Mouse (Mus musculus) macrophage (primary cell): ENCODE data around the gene Pex5. TPM values are rescaled to one million over a fixed set of nuclear protein-coding genes. Genes with fewer than 3 reads are reported as not detected.

Experiments used
- H3K27ac ChIP-seq: fragments of 350-480 bp; formaldehyde crosslinking; 2 replicates; pipeline ENCODE4 v1.9.0; 2021
- H3K36me3 ChIP-seq: fragments of 350-480 bp; formaldehyde crosslinking; 2 replicates; pipeline ENCODE4 v1.9.0; 2021; ENCODE audit errors: inconsistent target
- H3K4me3 ChIP-seq: fragments of 350-480 bp; formaldehyde crosslinking; 2 replicates; pipeline ENCODE4 v1.9.0; 2021; ENCODE audit errors: inconsistent target
- H3K79me2 ChIP-seq: fragments of 350-480 bp; formaldehyde crosslinking; 2 replicates; pipeline ENCODE4 v1.9.0; 2021; ENCODE audit errors: inconsistent target
- WGBS: methylation state at CpG from one replicate; pipeline ENCODE4 v1.1.7; 2026; ENCODE audit warnings: inconsistent platforms; ENCODE audit not compliant: missing documents; 5-methylcytosine and 5-hydroxymethylcytosine counted together
- polyA plus RNA-seq: library from polyadenylated mRNA; stranded (reverse); fragments of 250-400 nt; gene quantifications from 3 replicates; pipeline ENCODE4 v1.2.4, GENCODE M21; 2018; ENCODE audit warnings: inconsistent platforms
- total RNA-seq, 78 experiments: library from RNA; depleted of rRNA; stranded (reverse); fragments of 250-400 nt; gene quantifications; 1 replicate in 9 of 78; 2 replicates in 24 of 78; 3 replicates in 43 of 78; 4 replicates in 2 of 78; pipeline ENCODE4 v1.2.4; 2018; ENCODE audit warnings: inconsistent platforms in 56 of 78

Gene Pex5
- 100 to 1,000 TPM in 2 of 26 experiments, 10 to 100 TPM in 24; 19.6 to 131 (median 50.2) TPM for total RNA-seq (2018; cell fraction: chromatin; rRNA removed)
- total RNA-seq (2018; cell fraction: cytosol; rRNA removed) = 10 to 100 TPM; 12.2 to 33.3 (median 22.4) TPM
- 10 to 100 TPM; 18.5 to 56.1 (median 28.7) TPM for total RNA-seq (2018; cell fraction: nucleus; rRNA removed)
- 10.3 to 26.7 TPM (median 23.7 TPM) in 3 replicates for polyA plus RNA-seq

GRCm38 (mm10) chr6:124414927-124415325 lies at the start of gene Pex5:
Gene Pex5, minus strand, starts transcription at chr6:124415067.
- Histone ChIP-seq H3K27ac (peak within 1 kb of the TSS; percentile 75), H3K36me3 (peaks cover 6% of the 10 kb centered on the region; the same call in 1 of the 2 replicates), H3K79me2 (no peaks in the 10 kb centered on the region), H3K4me3 (peak within 1 kb of the TSS; percentile 69)
- WGBS = 1% methylated on average over 22 of the region's 36 CpGs

DNA sequence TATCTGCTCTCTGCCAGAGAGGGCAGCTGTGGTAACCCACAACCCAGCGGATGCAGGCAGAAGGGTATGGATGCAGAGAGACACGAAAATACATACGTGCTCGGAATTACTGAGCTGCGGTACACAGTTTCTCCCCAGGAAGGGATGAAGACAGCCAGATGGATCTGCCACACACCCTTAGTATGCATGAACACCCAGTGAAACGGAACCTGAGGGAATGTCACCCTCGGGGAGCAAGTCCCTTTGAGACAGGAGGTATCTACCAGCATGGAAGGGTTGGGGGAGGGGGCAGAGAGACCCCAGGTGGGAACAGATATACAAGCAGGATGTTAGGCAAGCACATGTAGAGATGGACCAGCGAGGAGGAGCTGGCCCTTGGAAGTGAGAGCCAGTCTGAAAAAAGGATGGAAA lies 49.0 kb upstream of the Pex5 start:
- H3K79me2 ChIP-seq = no peaks in the 10 kb centered on the region
- H3K27ac ChIP-seq = no peak overlapping the region
- 12% methylated on average over 8 of the region's 8 CpGs for WGBS
- no peak overlapping the region for H3K4me3 ChIP-seq
- H3K36me3 ChIP-seq = no peaks in the 10 kb centered on the region

GRCm38 (mm10) chr6:124459388-124459787 lies 44.5 kb upstream of the Pex5 start:
- Histone ChIP-seq H3K79me2 (no peaks in the 10 kb centered on the region), H3K4me3 (no peak overlapping the region), H3K27ac (no peak overlapping the region), H3K36me3 (no peaks in the 10 kb centered on the region)
- WGBS = 4% methylated on average over 4 of the region's 4 CpGs

DNA sequence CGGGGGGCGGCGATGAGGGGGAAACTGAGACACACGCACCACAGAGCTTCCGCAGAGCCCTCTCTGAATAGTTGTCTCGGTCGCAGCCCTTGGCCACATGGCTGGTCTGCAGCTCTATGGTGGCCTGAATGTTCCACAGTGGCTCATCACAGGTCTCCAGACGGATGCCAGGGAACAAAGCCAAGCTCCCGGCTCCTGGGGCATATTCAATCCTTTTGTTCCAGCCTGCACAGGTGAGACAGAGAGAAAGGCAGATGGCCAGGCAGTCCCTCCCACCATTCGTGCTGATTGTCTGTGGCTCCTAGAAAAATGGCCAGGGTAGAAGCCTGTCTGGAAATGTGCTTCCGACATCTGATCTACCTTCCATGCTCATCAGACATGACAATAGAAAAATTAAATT lies 43.6 kb upstream of the Pex5 start:
- Histone ChIP-seq H3K4me3 (no peak overlapping the region), H3K27ac (no peak overlapping the region), H3K79me2 (no peaks in the 10 kb centered on the region), H3K36me3 (no peaks in the 10 kb centered on the region)
- 95% methylated on average over 9 of the region's 11 CpGs for WGBS

- WGBS = 98% methylated on average over 5 of the region's 5 CpGs
- no peaks in the 10 kb centered on the region for H3K36me3 ChIP-seq
- no peaks in the 10 kb centered on the region for H3K79me2 ChIP-seq
- no peak overlapping the region for H3K4me3 ChIP-seq
- no peak overlapping the region for H3K27ac ChIP-seq
Measured at GRCm38 (mm10) chr6:124457827-124458226, 43.0 kb upstream of the Pex5 start.

DNA sequence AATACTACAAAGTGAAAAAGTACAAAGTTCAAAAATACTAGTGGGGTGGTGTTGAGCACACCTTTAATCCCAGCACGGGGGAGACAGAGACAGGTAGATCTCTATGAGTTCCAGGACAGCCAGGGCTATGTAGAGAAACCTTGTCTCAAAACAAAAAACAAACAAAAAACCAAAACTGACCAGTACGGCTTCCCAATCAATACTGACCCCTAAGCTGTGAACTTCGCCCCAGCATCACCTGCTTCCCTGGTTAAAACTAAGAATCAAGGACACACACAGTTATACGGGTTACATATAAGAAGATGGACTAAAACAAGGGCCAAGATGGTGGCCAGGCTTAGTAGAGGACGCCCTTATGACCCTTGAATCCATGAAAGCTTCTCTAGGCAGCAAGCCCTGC lies 41.4 kb upstream of the Pex5 start:
- Histone ChIP-seq H3K27ac (no peak overlapping the region), H3K36me3 (no peaks in the 10 kb centered on the region), H3K79me2 (no peaks in the 10 kb centered on the region), H3K4me3 (no peak overlapping the region)
- WGBS = 89% methylated on average over 5 of the region's 5 CpGs

- WGBS = 94% methylated on average over 4 of the region's 4 CpGs
- H3K79me2 ChIP-seq = no peaks in the 10 kb centered on the region
- no peaks in the 10 kb centered on the region for H3K36me3 ChIP-seq
- no peak overlapping the region for H3K4me3 ChIP-seq
- H3K27ac ChIP-seq = no peak overlapping the region
Measured at GRCm38 (mm10) chr6:124453756-124454155, 38.9 kb upstream of the Pex5 start.

DNA sequence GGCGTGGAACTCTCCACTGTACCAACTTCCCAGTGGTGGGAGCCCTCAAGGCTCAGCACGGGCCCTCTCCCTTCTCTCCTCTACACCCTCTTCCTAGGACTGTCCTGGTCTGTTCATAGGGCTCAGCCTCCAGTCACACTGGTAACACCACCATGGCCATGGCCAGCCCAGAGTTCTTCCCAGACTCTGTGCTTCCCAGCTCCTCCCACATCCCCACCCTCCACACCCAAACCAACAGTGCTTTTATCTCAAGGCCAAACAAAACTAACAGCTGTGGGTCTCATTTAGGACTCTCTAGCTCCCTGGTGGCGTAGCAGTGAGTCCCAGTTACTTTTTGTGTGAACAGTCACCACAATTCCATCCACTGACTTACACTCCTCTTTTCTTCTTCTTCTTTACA lies 37.1 kb upstream of the Pex5 start:
- no peaks in the 10 kb centered on the region for H3K79me2 ChIP-seq
- H3K4me3 ChIP-seq = no peak overlapping the region
- no peaks in the 10 kb centered on the region for H3K36me3 ChIP-seq
- WGBS = 80% methylated on average over 2 of the region's 3 CpGs
- no peak overlapping the region for H3K27ac ChIP-seq

DNA sequence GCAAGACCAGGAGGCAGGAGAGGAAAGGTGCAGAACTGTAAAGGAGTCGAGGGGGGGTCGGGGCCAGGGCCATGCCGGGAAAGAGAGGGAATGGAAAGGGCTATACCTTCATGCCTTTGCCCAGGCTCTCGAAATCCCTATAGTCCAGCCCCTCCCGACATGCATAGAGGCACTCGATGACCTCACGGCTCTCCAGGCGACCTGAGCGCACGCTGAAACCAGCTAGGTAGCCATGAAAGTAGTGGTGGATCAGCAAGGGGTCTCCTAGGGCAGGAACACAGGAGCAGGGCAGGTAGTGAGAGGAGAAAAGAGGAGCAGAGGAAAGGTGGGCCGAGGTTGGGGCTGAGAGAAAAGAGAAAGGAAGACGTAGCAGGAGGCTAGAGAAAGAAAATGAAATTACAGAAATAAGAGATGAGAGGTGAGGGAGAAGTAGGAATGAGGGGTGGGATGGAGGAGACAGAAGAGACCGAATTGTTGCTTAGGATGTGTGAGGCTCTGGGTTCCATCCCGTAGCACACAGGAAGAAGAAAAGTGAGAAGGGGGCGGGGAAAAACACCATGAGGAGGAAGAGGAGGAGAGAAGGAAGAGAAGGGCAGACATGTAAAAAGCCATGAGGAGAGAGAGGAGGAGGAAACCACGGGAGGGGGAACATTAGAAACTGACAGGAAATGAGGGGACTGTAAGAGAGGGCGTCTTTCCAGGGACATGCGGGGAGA lies 35.0 kb upstream of the Pex5 start:
- 73% methylated on average over 18 of the region's 18 CpGs for WGBS
- Histone ChIP-seq H3K27ac (no peak overlapping the region), H3K4me3 (no peak overlapping the region), H3K36me3 (no peaks in the 10 kb centered on the region), H3K79me2 (no peaks in the 10 kb centered on the region)

DNA sequence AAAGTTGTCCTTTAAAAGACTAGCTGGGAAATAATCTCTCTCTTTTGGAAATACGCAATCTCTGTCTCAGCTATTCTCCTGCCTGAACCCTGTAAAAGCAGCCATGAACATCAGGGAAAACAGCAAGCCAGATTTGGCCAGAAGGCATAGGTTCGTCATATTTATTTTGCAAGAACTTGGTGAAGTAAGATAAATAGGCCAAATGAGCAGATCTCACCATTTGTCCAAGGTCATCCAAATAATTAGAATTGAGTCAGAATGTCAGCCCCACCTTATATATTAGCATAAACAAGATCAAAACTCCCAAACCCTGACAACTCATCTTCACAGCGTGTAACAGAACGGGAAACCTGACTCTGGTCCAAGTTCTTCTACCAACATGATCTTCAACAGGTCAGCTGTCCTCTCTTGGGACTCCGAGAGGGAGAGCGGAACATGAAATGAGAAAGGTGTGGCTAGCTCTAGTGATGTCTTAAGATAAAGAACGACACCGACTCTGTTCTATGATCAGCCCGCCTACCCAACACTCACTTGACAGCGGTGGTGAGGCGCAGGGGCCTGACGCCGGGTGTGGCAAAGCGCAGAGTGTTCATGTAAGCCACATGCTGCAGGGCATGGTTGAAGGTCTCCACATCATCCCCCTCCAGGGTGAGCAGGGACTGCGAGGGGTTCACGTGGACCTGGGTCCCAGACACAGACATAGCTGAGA lies 34.2 kb upstream of the Pex5 start:
- Histone ChIP-seq H3K27ac (no peak overlapping the region), H3K36me3 (no peaks in the 10 kb centered on the region), H3K79me2 (no peaks in the 10 kb centered on the region), H3K4me3 (no peak overlapping the region)
- WGBS = 95% methylated on average over 13 of the region's 16 CpGs

DNA sequence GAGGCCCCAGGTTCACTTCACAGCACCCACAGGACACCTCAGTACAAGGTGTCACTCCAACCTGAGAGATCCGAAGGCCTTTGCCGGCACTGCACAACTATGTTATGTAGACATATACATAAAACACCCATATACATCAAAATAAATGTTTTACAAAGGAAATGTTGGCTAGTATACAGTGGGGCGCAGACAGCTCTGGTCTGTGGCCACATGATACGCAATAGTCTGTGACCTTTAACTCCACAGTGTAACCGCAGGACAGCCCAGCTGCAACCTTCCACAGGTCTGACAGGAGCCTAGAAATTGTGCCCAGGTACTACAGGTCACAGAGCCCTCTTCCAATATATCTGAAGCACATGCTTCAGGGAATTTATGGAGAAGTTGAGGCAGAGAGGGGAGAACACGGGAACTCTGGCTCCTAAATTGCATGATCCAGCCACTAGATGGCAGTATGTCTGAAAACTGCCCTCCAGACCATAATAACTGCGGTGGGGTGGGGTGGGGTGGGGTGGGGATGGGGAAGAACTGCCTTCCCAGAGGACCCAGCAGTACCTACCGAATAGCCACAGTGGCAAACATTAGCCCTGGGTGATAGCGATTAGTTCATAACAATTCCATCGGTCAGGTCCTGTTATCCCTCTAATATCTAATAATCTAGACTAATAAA lies 33.5 kb upstream of the Pex5 start:
- Histone ChIP-seq H3K36me3 (no peaks in the 10 kb centered on the region), H3K79me2 (no peaks in the 10 kb centered on the region), H3K4me3 (no peak overlapping the region), H3K27ac (no peak overlapping the region)
- 71% methylated on average over 10 of the region's 10 CpGs for WGBS

DNA sequence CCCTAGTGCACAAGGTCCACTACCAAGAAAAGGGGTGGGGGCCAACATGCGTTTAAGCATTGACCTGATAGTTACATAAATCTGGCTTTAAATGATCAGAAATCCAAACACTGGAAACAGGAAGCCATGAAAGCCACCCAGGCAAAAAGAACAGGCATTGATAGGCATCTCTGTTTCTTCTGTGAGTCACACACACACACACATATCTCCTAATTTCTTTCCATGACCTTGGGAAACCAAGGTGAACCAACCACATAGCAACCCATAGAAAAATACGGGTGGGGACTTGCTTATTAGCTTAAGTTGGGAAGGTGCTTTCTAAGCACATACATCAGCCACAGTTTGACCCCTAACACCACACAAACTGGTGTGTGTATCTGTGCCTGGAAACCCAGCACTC lies 32.5 kb upstream of the Pex5 start:
- Histone ChIP-seq H3K4me3 (no peak overlapping the region), H3K27ac (no peak overlapping the region), H3K36me3 (no peaks in the 10 kb centered on the region), H3K79me2 (no peaks in the 10 kb centered on the region)
- 83% methylated on average over 2 of the region's 2 CpGs for WGBS

DNA sequence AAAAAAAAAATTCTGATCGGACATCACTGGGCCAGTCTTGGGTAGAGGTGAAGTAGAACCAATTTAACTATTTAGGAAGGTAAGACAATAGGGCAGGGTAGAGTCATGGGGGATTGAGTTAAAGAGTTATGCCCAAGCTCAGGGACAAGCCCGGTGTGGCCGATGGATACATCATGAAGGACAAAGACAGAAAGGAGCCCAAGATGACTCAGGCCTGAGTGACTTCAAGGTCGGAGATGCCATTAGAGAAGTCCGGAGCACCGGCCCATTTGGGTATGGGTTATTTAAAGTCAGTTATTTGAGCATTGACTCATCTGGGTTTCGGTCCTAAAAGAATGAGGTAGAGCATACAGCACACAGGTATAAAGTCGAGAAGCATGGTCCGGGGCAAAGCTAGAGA lies 31.6 kb upstream of the Pex5 start:
- 97% methylated on average over 9 of the region's 9 CpGs for WGBS
- Histone ChIP-seq H3K36me3 (no peaks in the 10 kb centered on the region), H3K27ac (no peak overlapping the region), H3K79me2 (no peaks in the 10 kb centered on the region), H3K4me3 (no peak overlapping the region)

GRCm38 (mm10) chr6:124446024-124446423 lies 31.2 kb upstream of the Pex5 start:
- WGBS = 94% methylated on average over 2 of the region's 2 CpGs
- Histone ChIP-seq H3K4me3 (no peak overlapping the region), H3K36me3 (no peaks in the 10 kb centered on the region), H3K79me2 (no peaks in the 10 kb centered on the region), H3K27ac (no peak overlapping the region)

GRCm38 (mm10) chr6:124443338-124443737 lies 28.5 kb upstream of the Pex5 start:
- WGBS = 94% methylated on average over 2 of the region's 2 CpGs
- no peaks in the 10 kb centered on the region for H3K36me3 ChIP-seq
- no peaks in the 10 kb centered on the region for H3K79me2 ChIP-seq
- no peak overlapping the region for H3K4me3 ChIP-seq
- H3K27ac ChIP-seq = no peak overlapping the region
